Mouse (Mus musculus) cerebellum, adult 2 months (tissue): Measurements from ENCODE around the gene Slc22a8. TPM values are rescaled to one million over a fixed set of nuclear protein-coding genes. Genes with fewer than 3 reads are reported as not detected.

ENCODE experiments used
- DNase-seq, 2 experiments: peaks; one replicate each; pipeline ENCODE4 v3.0.0; 2021
- H3K27ac ChIP-seq: fragments of 200-500 bp; 2 replicates; pipeline ENCODE4 v1.5.1; 2012; ENCODE audit warnings: low read length, control low read depth, inconsistent platforms; ENCODE audit not compliant: insufficient read depth
- H3K27me3 ChIP-seq: fragments of 200-500 bp; 2 replicates; pipeline ENCODE4 v1.6.1; 2012; ENCODE audit warnings: inconsistent platforms, mild to moderate bottlenecking, low read length, moderate library complexity; ENCODE audit not compliant: control insufficient read depth, insufficient read depth
- H3K4me1 ChIP-seq: fragments of 200-500 bp; 2 replicates; pipeline ENCODE4 v1.6.1; 2011; ENCODE audit warnings: low read length; ENCODE audit not compliant: control insufficient read depth, insufficient read depth
- H3K4me3 ChIP-seq: fragments of 200-500 bp; replicated peaks from 2 replicates; pipeline ENCODE3; 2011; ENCODE audit warnings: mild to moderate bottlenecking, low read depth, low read length, control low read depth; ENCODE audit not compliant: insufficient read depth
- CTCF ChIP-seq: fragments of 200-500 bp; IDR thresholded peaks from 2 replicates; pipeline ENCODE4 v1.5.1; 2011; ENCODE audit warnings: low read depth, mild to moderate bottlenecking, control low read depth, low read length, moderate library complexity, borderline replicate concordance; ENCODE audit not compliant: insufficient read depth
- POLR2A ChIP-seq: fragments of 200-500 bp; IDR thresholded peaks from 2 replicates; pipeline ENCODE4 v1.6.1; 2011; ENCODE audit warnings: low read length, control low read depth, borderline replicate concordance; ENCODE audit not compliant: insufficient read depth
- WGBS: fragments of 180-500 bp; shearing (Covaris S2); methylation state at CpG from one replicate; pipeline ENCODE4 v1.1.7; 2018; 5-methylcytosine and 5-hydroxymethylcytosine counted together
- polyA plus RNA-seq: library from polyadenylated mRNA; depleted of rRNA; stranded (reverse); fragments of >200 nt; gene quantifications from 2 replicates; pipeline ENCODE4 v1.2.3, GENCODE M21; 2012; rRNA removed

Gene Slc22a8
- polyA plus RNA-seq: 18.2 and 19.1 TPM in 2 replicates

DNA sequence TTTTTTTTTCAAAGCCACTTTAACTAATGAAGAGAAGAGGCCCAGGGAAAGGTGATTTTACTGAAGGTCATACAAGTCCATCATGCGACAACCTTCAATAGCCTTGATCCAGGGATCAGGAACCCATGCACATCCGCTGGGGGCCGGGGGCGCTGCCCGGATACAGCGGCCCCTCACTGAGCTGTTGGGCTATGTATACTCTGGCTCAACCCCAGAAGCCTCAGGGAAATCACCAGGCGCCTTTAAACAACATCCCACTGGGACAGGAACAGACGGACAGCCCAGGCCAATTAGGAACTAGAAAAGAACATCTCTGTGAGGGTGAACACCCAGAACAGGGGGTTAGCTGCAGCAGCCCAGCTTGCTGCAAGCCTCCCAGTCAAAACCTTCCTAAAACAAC lies at the start of gene Slc22a8:
Slc22a8 (plus strand) TSS at position 301 of the 400 bp plus-strand sequence.
- TF ChIP-seq POLR2A (no peak), CTCF (no peak)
- Histone ChIP-seq H3K4me1 (no peaks in the 10 kb centered on the region), H3K27me3 (no peaks in the 10 kb centered on the region), H3K4me3 (no peak within 1 kb of the TSS), H3K27ac (no peak within 1 kb of the TSS)
- WGBS: 56% methylated on average over 8 of the region's 8 CpGs
- DNase-seq: no peak

DNA sequence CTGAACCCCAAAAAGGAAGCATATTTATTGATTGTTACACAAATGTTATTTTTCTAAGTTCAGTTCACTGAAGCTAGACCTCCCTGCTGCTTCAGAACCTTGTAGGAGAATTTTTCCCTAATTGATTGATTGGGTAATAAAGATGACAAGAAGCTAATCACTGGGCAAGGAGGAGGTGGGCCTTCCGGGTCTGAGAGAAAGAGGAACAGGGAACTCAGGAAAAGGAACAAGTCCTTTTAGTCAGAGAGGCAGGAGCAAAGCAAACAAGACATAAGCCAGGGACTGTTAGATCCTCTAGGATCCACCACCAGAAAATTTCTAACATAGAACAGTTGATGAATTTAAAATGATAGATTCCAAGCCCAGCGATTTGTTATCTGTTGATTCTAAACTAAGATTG lies 32.2 kb upstream of the Slc22a8 start:
- Histone ChIP-seq H3K4me1 (no peaks in the 10 kb centered on the region), H3K4me3 (no peak overlapping the region), H3K27ac (no peak overlapping the region), H3K27me3 (no peaks in the 10 kb centered on the region)
- WGBS: 90% methylated on average over 2 of the region's 2 CpGs
- TF ChIP-seq POLR2A (no peak), CTCF (no peak)
- no peak for DNase-seq

DNA sequence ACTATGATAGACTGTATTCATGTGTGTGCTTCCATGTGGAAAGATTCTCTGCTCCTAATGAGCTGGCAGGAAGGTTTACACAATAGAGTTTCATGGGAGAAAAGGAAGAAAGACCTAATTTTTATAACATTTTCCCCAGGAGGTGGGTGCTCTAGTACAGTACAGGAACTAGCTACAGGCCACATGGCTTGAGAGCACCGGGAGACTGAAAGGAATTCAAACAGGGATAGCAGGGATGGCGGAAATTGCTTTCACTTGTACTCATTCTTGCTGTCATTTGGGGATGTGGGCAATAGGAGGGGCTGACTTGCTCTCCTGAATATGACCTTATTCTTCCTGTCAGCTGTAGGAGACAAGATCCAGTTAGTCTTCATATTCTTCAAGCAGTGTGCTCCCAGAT lies 27.0 kb upstream of the Slc22a8 start:
- 66% methylated on average over 2 of the region's 2 CpGs for WGBS
- no peak for DNase-seq
- TF ChIP-seq POLR2A: no peak
- no peak for TF ChIP-seq CTCF

DNA sequence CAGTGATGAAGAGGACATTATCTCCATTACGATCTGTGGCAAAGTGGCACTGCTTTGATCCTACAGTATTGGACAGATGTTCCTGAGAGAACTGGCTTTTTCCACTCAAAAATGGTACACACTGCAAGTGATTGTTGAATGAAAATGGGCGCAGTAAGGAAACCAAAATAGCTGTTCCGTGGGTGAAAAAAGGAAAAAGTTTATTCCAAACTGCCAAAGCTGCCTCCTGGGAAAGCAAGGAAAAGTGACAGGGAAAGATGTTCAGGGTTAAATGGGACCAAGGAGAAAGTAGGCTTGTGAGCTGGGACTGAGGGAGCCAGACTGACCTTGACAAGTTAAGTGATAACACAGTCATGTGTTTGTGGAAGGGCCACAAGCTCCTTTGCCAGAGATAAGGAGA lies 26.6 kb upstream of the Slc22a8 start:
- no peak for DNase-seq

More for the DNA sequence above, 27.0 kb upstream of the Slc22a8 start:
- Histone ChIP-seq H3K4me1 (no peaks in the 10 kb centered on the region), H3K27me3 (no peaks in the 10 kb centered on the region), H3K27ac (no peak overlapping the region), H3K4me3 (no peak overlapping the region)

DNA sequence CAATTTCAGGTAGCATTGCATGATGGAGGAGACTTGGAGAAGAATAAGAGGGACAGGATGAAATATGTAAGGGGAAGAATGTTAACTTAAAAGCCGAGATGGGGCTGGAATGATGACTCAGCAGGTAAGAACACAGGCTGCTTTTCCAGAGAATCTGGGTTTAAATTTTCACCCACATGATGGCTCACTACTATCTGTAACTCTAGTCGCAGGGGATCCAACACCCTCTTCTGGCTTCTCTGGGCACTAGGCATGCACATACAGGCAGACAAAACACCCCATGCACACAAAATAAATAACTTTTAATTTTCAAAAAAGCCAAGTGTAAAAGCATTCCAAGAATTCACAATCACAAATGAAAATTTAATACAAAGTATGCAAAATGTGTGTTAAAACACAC lies 25.8 kb upstream of the Slc22a8 start:
- H3K4me1 ChIP-seq: no peaks in the 10 kb centered on the region
- TF ChIP-seq POLR2A (no peak), CTCF (no peak)
- DNase-seq: no peak
- H3K27me3 ChIP-seq: no peaks in the 10 kb centered on the region
- H3K4me3 ChIP-seq: no peak overlapping the region
- 82% methylated on average over 2 of the region's 2 CpGs for WGBS
- no peak overlapping the region for H3K27ac ChIP-seq

More for the DNA sequence above, 26.6 kb upstream of the Slc22a8 start:
- 82% methylated on average over 3 of the region's 3 CpGs for WGBS
- H3K27me3 ChIP-seq: no peaks in the 10 kb centered on the region
- H3K4me3 ChIP-seq: no peak overlapping the region
- no peaks in the 10 kb centered on the region for H3K4me1 ChIP-seq
- no peak for TF ChIP-seq CTCF
- TF ChIP-seq POLR2A: no peak
- H3K27ac ChIP-seq: no peak overlapping the region

DNA sequence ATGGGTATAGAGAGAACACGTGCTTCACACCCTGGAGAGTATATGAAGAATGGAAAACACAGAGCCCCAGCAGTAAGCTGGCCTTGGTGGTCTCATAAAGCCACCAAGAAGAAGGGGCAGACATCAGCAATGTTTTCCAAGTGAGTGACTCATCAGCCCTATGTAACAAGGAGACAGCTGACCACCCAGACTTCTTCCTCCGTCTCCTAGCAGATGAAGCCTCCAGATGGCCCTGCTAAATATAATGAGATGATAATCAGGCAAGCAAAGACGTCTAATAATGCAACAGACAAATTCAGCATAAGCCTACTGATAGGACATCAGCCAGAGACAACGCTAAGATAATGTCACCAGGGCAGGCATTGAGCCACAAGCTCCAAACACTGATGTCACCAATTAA lies 25.1 kb upstream of the Slc22a8 start:
- TF ChIP-seq POLR2A (no peak), CTCF (no peak)
- 23% methylated on average over 4 of the region's 4 CpGs for WGBS
- Histone ChIP-seq H3K4me3 (no peak overlapping the region), H3K4me1 (no peaks in the 10 kb centered on the region), H3K27me3 (no peaks in the 10 kb centered on the region), H3K27ac (no peak overlapping the region)
- peak in 1 of 2 experiments; percentile 3 for DNase-seq

DNA sequence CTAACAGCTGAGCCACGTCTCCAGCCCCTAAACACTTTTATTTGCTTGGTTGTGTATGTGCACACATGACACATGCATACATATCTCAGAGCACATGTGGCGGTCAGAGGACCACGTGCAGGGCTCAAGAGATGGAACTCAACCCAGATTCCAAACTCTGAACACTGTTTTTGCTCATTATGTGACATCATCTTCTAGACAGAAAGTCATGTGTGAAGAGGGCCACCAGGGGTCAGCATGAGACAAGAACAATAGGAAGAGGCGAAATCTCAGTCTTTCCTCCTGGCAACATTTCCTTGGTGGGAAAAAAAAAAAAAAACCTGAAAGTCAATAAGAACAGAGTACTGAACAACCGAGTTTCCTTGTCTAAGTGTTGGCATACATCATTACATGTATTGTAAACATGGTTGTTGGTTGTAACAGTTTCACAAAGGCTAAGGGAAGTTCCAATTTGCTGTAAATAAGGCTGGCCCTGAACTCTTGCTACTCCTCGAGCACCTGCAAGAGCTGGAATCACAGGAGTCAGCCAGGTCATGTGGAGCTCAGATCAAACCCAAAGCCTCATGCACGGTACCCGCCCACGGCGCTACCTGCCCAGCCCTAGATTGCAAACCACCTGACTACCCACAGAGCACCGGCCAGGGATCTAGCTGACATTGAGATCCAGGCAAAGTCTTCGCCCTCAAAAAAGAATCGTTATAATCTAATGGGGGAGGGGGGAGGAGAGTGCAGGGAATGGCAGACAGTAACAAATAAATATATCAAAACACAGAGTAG lies 23.8 kb upstream of the Slc22a8 start:
- peak in 1 of 2 experiments; percentile 10 for DNase-seq
- Histone ChIP-seq H3K27me3 (no peaks in the 10 kb centered on the region), H3K27ac (no peak overlapping the region), H3K4me1 (no peaks in the 10 kb centered on the region), H3K4me3 (no peak overlapping the region)
- TF ChIP-seq POLR2A (no peak), CTCF (peak; percentile 11; the same call in 1 of the 2 replicates)
- WGBS: 56% methylated on average over 13 of the region's 13 CpGs

DNA sequence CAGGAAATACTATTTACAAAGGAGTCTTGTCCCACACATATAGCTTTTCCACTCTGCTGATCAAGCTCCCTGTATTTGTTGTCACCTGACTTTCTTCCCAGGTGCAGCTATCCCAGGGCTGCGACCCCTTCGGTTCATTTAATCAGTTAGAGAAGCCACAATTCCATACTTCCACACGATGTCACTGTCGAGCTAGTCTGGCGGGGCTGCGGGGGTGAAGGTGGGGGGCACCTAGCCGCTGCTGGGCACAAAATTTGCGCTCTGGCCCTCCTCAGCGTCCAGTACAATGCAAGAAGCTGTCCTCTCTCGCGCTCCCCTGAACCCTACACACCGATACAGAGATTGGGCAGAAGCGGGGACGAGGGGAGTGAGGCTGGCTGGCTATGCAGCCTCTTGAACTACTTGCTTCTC lies 21.6 kb upstream of the Slc22a8 start:
- 4% methylated on average over 14 of the region's 14 CpGs for WGBS
- Histone ChIP-seq H3K27me3 (no peaks in the 10 kb centered on the region), H3K4me1 (no peaks in the 10 kb centered on the region), H3K4me3 (no peak overlapping the region), H3K27ac (no peak overlapping the region)
- no peak for DNase-seq
- no peak for TF ChIP-seq POLR2A
- TF ChIP-seq CTCF: peak; percentile 42; the same call in 1 of the 2 replicates

DNA sequence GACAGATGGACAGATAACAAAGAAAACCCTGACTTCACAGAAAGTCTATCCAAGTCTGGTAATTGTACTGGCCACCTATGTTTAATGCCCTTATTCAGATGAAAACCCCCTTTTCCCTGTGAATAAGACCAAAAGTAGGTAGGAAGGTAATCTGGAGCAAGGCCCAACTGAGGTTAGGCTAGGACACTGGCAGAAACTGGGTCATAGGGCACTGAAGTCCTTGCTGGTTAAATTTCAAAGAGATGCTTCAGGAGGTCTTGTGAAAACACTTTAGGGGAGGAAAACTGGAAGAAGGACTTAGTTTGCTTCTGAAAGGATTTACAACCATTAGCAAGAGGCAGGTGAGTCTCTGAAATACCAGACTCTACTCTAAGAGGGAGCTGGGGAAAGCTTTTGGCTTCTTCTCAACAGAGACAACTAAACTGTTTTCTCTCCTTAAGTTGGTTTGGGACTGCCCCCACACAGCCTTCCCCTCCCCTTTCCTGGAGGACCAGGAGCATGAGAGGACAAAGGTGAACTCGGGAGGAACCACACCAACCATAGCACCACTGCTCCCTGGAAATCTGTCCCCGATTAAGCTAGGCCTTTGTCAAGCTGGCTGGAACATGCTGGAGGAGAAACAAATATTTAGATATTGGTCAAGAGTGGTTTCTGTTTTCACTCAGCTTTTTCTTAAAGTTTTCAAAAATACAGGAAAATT lies 20.6 kb upstream of the Slc22a8 start:
- DNase-seq: no peak
- Histone ChIP-seq H3K27me3 (no peaks in the 10 kb centered on the region), H3K4me1 (no peaks in the 10 kb centered on the region), H3K27ac (no peak overlapping the region), H3K4me3 (no peak overlapping the region)
- 84% methylated on average over 2 of the region's 2 CpGs for WGBS
- TF ChIP-seq POLR2A: no peak
